Mouse (Mus musculus): ENCODE data around the gene Slpi.

GRCm38 (mm10) chr2:164396076-164396475 is 7.2 kb upstream of the Slpi start:
- TF ChIP-seq CTCF (IDR thresholded peaks at IDR 0.05; ENCODE audit: control insufficient read depth, insufficient read depth, insufficient replicate concordance, low read depth, low read length) = no peak
- no peak for TF ChIP-seq POLR2A (IDR thresholded peaks at IDR 0.05; ENCODE audit: control insufficient read depth, low read depth, low read length)

Data from testis, adult 2 months (tissue).